Mouse (Mus musculus): ENCODE measurements around the gene Il22ra1. TPM values are rescaled to one million over a fixed set of nuclear protein-coding genes. Genes with fewer than 3 reads are reported as not detected.

The Il22ra1 gene
- total and polyA plus RNA-seq, 2 experiments from 2014 or later = 0.11 TPM; not detected in 1

DNA sequence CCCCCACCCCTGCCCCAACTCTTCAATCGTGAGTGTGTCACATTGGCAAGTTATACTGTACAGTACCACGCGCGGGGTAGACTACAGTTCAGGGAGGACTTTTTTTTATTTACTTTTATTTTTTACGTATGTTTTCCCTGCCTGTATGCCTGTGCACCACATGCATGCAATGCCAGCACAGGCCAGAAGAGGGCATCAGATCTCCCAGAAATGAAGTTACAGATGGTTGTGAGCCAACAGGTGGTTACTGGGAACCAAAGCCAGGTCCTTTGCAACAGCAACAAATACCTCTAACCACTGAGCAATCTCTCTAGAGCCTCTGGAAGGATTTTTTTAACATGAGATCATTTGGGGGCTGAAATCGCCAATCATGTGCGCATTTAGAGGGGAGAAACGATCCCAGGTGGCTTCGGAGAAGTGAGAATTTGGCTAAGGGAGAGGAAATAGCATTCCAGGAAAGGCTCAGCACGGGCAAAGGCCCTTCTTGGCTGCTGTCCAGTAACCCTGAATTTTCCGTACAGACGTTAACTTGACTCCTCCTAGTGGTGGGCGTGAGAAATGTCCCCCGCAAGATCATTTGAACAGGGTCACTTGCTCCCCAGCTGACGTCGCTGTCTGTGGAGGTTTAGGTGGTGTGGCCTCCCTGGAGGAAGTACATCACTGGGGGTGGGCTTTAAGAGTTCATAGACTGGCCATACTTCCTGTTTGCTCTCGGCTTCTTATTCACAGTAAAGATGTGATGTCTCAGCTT lies 5.3 kb upstream of the Il22ra1 start:
- DNase-seq (ENCODE audit: low spot score) (no peak), ATAC-seq (ENCODE audit: low FRiP score) (no peak)
- Histone ChIP-seq H3K36me3 (ENCODE audit: insufficient read depth, low read length) (no peaks in the 10 kb centered on the region), H3K27ac (ENCODE audit: low read depth, low read length) (no peak overlapping the region), H3K4me2 (ENCODE audit: low read depth, low read length, poor library complexity, severe bottlenecking) (no peak overlapping the region), H3K27me3 (ENCODE audit: insufficient read depth, low read length) (no peaks in the 10 kb centered on the region), H3K4me1 (ENCODE audit: insufficient read depth, low read length) (no peaks in the 10 kb centered on the region), H3K4me3 (ENCODE audit: low read depth, low read length) (no peak overlapping the region), H3K9me3 (ENCODE audit: low read length) (no peaks in the 10 kb centered on the region), H3K9ac (replicated peaks; ENCODE audit: low read length, poor library complexity, severe bottlenecking) (no peak overlapping the region)
- peak; percentile 42 for TF ChIP-seq CTCF (IDR thresholded peaks at IDR 0.05)
- WGBS = 75% methylated on average over 17 of the region's 17 CpGs

DNA sequence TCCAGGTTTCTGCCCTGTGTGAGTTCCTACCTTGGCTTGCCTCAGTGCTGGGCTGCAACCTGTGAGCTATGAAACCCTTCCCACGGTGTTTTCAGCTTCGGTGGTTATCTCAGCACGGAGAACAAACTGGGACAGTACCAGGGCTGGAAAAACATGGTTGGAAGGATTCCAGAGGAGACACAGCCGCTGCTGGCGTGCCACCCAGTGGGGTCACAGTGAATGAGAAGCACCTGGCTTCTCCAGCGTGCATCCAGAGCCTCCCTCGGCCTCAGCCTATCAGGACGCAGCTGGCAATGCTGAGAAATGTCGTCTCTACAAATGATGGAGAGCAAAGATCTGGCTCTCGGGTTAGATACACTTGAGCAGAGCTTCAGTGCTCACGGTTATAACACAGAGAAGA lies 1.6 kb upstream of the Il22ra1 start:
- Histone ChIP-seq H3K4me2 (ENCODE audit: low read depth, low read length, poor library complexity, severe bottlenecking) (no peak overlapping the region), H3K27ac (ENCODE audit: low read depth, low read length) (no peak overlapping the region), H3K9me3 (ENCODE audit: low read length) (no peaks in the 10 kb centered on the region), H3K4me3 (ENCODE audit: low read depth, low read length) (no peak overlapping the region), H3K36me3 (ENCODE audit: insufficient read depth, low read length) (no peaks in the 10 kb centered on the region), H3K9ac (replicated peaks; ENCODE audit: low read length, poor library complexity, severe bottlenecking) (no peak overlapping the region), H3K27me3 (ENCODE audit: insufficient read depth, low read length) (0 out of 2 replicates have a peak, but pooled peaks cover 3% of the 10 kb centered on the region), H3K4me1 (ENCODE audit: insufficient read depth, low read length) (no peaks in the 10 kb centered on the region; the same call in 1 of the 2 replicates)
- no peak for TF ChIP-seq CTCF (IDR thresholded peaks at IDR 0.05)
- 79% methylated on average over 11 of the region's 11 CpGs for WGBS
- ATAC-seq (ENCODE audit: low FRiP score) (no peak), DNase-seq (ENCODE audit: low spot score) (peak; percentile 14)

DNA sequence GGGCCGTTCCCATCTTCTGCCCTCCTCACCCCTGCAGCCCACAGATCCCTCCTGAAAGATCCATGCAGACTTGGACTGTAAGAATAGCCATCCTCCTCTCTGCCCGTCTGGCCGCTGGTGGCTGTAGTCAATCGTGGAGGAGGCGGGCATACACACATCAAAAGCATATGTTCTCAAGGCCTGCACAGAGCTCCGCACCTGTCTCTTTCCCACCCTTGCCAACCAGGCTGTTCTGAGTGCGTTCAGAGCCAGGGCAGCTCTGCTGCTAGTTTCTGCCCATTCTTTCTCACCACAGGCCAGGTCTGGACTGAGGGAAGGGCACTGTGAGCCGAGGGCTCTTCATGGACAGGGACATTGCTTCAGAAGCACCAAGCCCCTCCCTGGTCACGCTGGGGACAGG lies 2.2 kb downstream of the Il22ra1 start:
- H3K4me2 ChIP-seq (ENCODE audit: low read depth, low read length, poor library complexity, severe bottlenecking) = no peak overlapping the region
- 0 out of 2 replicates have a peak, but pooled peaks cover 3% of the 10 kb centered on the region for H3K27me3 ChIP-seq (ENCODE audit: insufficient read depth, low read length)
- H3K27ac ChIP-seq (ENCODE audit: low read depth, low read length) = no peak overlapping the region
- ATAC-seq (ENCODE audit: low FRiP score) (no peak), DNase-seq (ENCODE audit: low spot score) (peak; percentile 33)
- no peak overlapping the region for H3K9ac ChIP-seq (replicated peaks; ENCODE audit: low read length, poor library complexity, severe bottlenecking)
- WGBS = 83% methylated on average over 9 of the region's 9 CpGs
- H3K4me3 ChIP-seq (ENCODE audit: low read depth, low read length) = no peak overlapping the region
- no peak for TF ChIP-seq CTCF (IDR thresholded peaks at IDR 0.05)
- H3K9me3 ChIP-seq (ENCODE audit: low read length) = no peaks in the 10 kb centered on the region
- H3K4me1 ChIP-seq (ENCODE audit: insufficient read depth, low read length) = no peaks in the 10 kb centered on the region; the same call in 1 of the 2 replicates
- no peaks in the 10 kb centered on the region for H3K36me3 ChIP-seq (ENCODE audit: insufficient read depth, low read length)

DNA sequence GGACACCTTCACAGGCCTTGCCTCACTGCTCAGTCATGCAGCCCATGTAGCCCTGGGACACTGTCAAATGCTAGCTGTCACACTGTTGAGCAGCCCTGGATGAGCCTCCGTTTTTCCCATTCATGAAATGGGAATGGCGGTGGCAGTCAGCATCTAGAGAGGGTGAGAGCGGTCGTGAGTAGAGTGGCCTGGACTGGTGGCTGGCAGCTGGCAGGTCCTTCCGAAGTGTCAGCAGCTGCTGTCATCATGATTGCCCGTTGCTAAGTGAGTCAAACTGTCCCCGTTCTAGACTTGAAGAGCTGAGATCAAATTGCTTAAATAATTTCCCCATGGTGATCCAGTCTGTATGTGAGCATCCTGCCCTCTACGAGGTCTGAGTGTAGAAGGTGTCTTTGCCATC lies 3.0 kb downstream of the Il22ra1 start:
- Histone ChIP-seq H3K27ac (ENCODE audit: low read depth, low read length) (no peak overlapping the region), H3K27me3 (ENCODE audit: insufficient read depth, low read length) (0 out of 2 replicates have a peak, but pooled peaks cover 3% of the 10 kb centered on the region), H3K4me1 (ENCODE audit: insufficient read depth, low read length) (no peaks in the 10 kb centered on the region; the same call in 1 of the 2 replicates), H3K36me3 (ENCODE audit: insufficient read depth, low read length) (no peaks in the 10 kb centered on the region), H3K9me3 (ENCODE audit: low read length) (no peaks in the 10 kb centered on the region), H3K4me2 (ENCODE audit: low read depth, low read length, poor library complexity, severe bottlenecking) (no peak overlapping the region), H3K4me3 (ENCODE audit: low read depth, low read length) (no peak overlapping the region), H3K9ac (replicated peaks; ENCODE audit: low read length, poor library complexity, severe bottlenecking) (no peak overlapping the region)
- DNase-seq (ENCODE audit: low spot score) (no peak), ATAC-seq (ENCODE audit: low FRiP score) (no peak)
- 76% methylated on average over 8 of the region's 8 CpGs for WGBS
- no peak for TF ChIP-seq CTCF (IDR thresholded peaks at IDR 0.05)

DNA sequence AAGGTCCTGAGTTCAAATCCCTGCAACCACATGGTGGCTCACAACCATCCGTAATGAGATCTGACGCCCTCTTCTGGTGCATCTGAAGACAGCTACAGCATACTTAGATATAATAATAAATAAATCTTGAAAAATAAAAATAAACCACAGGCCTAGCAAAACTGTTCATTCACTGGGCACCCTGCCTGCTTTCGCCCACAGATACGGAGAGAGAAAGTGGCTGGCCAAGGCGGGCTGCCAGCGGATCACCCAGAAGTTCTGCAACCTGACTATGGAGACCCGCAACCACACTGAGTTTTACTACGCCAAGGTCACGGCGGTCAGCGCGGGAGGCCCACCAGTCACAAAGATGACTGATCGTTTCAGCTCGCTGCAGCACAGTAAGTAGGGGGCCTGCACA lies 5.9 kb downstream of the Il22ra1 start:
- no peak overlapping the region for H3K4me2 ChIP-seq (ENCODE audit: low read depth, low read length, poor library complexity, severe bottlenecking)
- no peak overlapping the region for H3K4me3 ChIP-seq (ENCODE audit: low read depth, low read length)
- H3K4me1 ChIP-seq (ENCODE audit: insufficient read depth, low read length) = no peaks in the 10 kb centered on the region; the same call in 1 of the 2 replicates
- 94% methylated on average over 14 of the region's 14 CpGs for WGBS
- H3K9me3 ChIP-seq (ENCODE audit: low read length) = no peaks in the 10 kb centered on the region
- no peak overlapping the region for H3K27ac ChIP-seq (ENCODE audit: low read depth, low read length)
- ATAC-seq (ENCODE audit: low FRiP score) = no peak
- no peak for DNase-seq (ENCODE audit: low spot score)
- H3K9ac ChIP-seq (replicated peaks; ENCODE audit: low read length, poor library complexity, severe bottlenecking) = no peak overlapping the region
- no peaks in the 10 kb centered on the region for H3K27me3 ChIP-seq (ENCODE audit: insufficient read depth, low read length)
- no peak for TF ChIP-seq CTCF (IDR thresholded peaks at IDR 0.05)
- H3K36me3 ChIP-seq (ENCODE audit: insufficient read depth, low read length) = no peaks in the 10 kb centered on the region

DNA sequence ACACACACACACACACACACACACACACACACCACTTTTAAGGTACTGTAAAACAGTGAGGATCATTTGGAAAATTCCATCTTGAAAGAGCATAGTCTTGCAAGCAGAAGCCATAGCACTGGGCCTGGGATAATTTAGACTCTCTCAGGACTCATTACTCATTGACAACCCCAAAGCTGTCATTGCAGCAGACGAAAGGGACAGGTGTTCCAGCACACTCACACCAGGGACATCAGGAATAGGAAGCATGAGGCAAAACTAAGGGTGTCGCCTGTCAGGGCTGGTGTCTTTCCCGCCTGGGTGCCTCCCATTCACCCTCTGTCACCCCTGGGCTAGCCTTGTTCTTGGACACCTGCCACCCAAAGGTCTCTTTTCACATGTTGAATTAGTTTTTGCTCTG lies 8.9 kb downstream of the Il22ra1 start:
- DNase-seq (ENCODE audit: low spot score) = no peak
- no peak for TF ChIP-seq CTCF (IDR thresholded peaks at IDR 0.05)
- Histone ChIP-seq H3K4me1 (ENCODE audit: insufficient read depth, low read length) (no peaks in the 10 kb centered on the region), H3K4me2 (ENCODE audit: low read depth, low read length, poor library complexity, severe bottlenecking) (no peak overlapping the region), H3K9ac (replicated peaks; ENCODE audit: low read length, poor library complexity, severe bottlenecking) (no peak overlapping the region), H3K27me3 (ENCODE audit: insufficient read depth, low read length) (no peaks in the 10 kb centered on the region), H3K9me3 (ENCODE audit: low read length) (no peaks in the 10 kb centered on the region), H3K36me3 (ENCODE audit: insufficient read depth, low read length) (no peaks in the 10 kb centered on the region), H3K4me3 (ENCODE audit: low read depth, low read length) (no peak overlapping the region), H3K27ac (ENCODE audit: low read depth, low read length) (no peak overlapping the region)
- no peak for ATAC-seq (ENCODE audit: low FRiP score)
- 83% methylated on average over 3 of the region's 3 CpGs for WGBS
